ENCODE assay signal across 8 mouse cellular contexts in genomic region chr13:98504661-98505488, GRCm38 (mm10). TPM values are rescaled to one million over a fixed set of nuclear protein-coding genes. Genes with fewer than 3 reads are reported as not detected.
DNase-seq lines count a peak whose midpoint lies in the region; ATAC-seq lines count a peak whose summit lies in the region.

No protein-coding gene starts in this region.

- peak overlapping the region; percentile 50 for H3K4me3 ChIP-seq in heart, embryonic 12.5 days
- peak overlapping the region; percentile 41 for H3K4me3 ChIP-seq in limb, embryonic 11.5 days (ENCODE audit: low read depth, low read length)
- H3K4me3 ChIP-seq in neural tube, embryonic 14.5 days (ENCODE audit: low read depth, low read length) = peak overlapping the region; percentile 22; the same call in 1 of the 2 replicates

- WGBS in heart, embryonic 12.5 days = under 1% methylated on average over 50 of the region's 51 CpGs
- WGBS in limb, embryonic 11.5 days = under 1% methylated on average over 49 of the region's 51 CpGs
- under 1% methylated on average over 50 of the region's 51 CpGs for WGBS in neural tube, embryonic 14.5 days

- H3K36me3 ChIP-seq in heart, embryonic 12.5 days = no peaks in the 10 kb centered on the region
- no peaks in the 10 kb centered on the region for H3K36me3 ChIP-seq in limb, embryonic 11.5 days (ENCODE audit: control insufficient read depth, insufficient read depth, low read length)
- no peaks in the 10 kb centered on the region for H3K36me3 ChIP-seq in neural tube, embryonic 14.5 days (ENCODE audit: control insufficient read depth, insufficient read depth, low read length)

- no peak overlapping the region for H3K27ac ChIP-seq in heart, embryonic 12.5 days (ENCODE audit: poor library complexity, severe bottlenecking)
- no peak overlapping the region for H3K27ac ChIP-seq in limb, embryonic 11.5 days (replicated peaks; ENCODE audit: low read depth, low read length)
- no peak overlapping the region for H3K27ac ChIP-seq in neural tube, embryonic 14.5 days (ENCODE audit: low read depth, low read length)

- intact Hi-C loops in left cerebral cortex, postnatal 14 days (cut with DNase I) = loop anchor here (5.0 kb wide), 2 partner anchors 82 to 148 kb away; no protein-coding TSS in a partner anchor

- H3K27me3 ChIP-seq in heart, embryonic 12.5 days (replicated peaks) = peaks cover 79% of the 10 kb centered on the region
- peaks cover 55% of the 10 kb centered on the region for H3K27me3 ChIP-seq in limb, embryonic 11.5 days (ENCODE audit: control insufficient read depth, insufficient read depth, low read length)
- peaks cover 53% of the 10 kb centered on the region for H3K27me3 ChIP-seq in neural tube, embryonic 14.5 days (ENCODE audit: control insufficient read depth, insufficient read depth, low read length)

- no peak for DNase-seq in cerebellum, adult 18-20 months
- DNase-seq in adrenal gland, postnatal 25 days = peak; percentile 7
- peak; percentile 70 for DNase-seq in limb, embryonic 11.5 days (ENCODE audit: low spot score)
- DNase-seq in left cerebral cortex, postnatal 14 days (ENCODE audit: low spot score in 2 of 2) = no peak
- no peak for DNase-seq in urinary bladder, postnatal 14 days (ENCODE audit: low spot score)

- H3K9me3 ChIP-seq in heart, embryonic 12.5 days (replicated peaks) = no peaks in the 10 kb centered on the region
- no peaks in the 10 kb centered on the region for H3K9me3 ChIP-seq in limb, embryonic 11.5 days (ENCODE audit: control insufficient read depth, low read length)
- H3K9me3 ChIP-seq in neural tube, embryonic 14.5 days (ENCODE audit: control insufficient read depth, low read length) = no peaks in the 10 kb centered on the region

- H3K4me2 ChIP-seq in heart, embryonic 12.5 days = peak overlapping the region; percentile 80
- peak overlapping the region; percentile 95 for H3K4me2 ChIP-seq in limb, embryonic 11.5 days (ENCODE audit: low read depth, severe bottlenecking)
- H3K4me2 ChIP-seq in neural tube, embryonic 14.5 days (ENCODE audit: low read depth, low read length) = peak overlapping the region; percentile 47

- ATAC-seq in cerebellum, adult (ENCODE audit: insufficient number of reproducible peaks, low FRiP score, low TSS enrichment) = peak; percentile 22; the same call in 1 of the 2 replicates
- peak; percentile 25; the same call in 1 of the 2 replicates for ATAC-seq in heart, embryonic 12.5 days (ENCODE audit: insufficient number of reproducible peaks, low FRiP score)
- ATAC-seq in limb, embryonic 11.5 days (ENCODE audit: insufficient number of reproducible peaks, low FRiP score, low TSS enrichment, low read depth) = peak; percentile 55; the same call in 1 of the 2 replicates
- peak; percentile 45; the same call in 1 of the 2 replicates for ATAC-seq in neural tube, embryonic 14.5 days (ENCODE audit: low read depth)

- 0 out of 2 replicates have a peak overlapping the region, but pooled peaks have one; percentile 9 for H3K9ac ChIP-seq in heart, embryonic 12.5 days
- peak overlapping the region; percentile 50 for H3K9ac ChIP-seq in limb, embryonic 11.5 days (ENCODE audit: low read length)
- no peak overlapping the region for H3K9ac ChIP-seq in neural tube, embryonic 14.5 days (replicated peaks; ENCODE audit: low read depth, low read length)

- peaks cover 29% of the 10 kb centered on the region for H3K4me1 ChIP-seq in heart, embryonic 12.5 days (replicated peaks)
- H3K4me1 ChIP-seq in limb, embryonic 11.5 days (ENCODE audit: control insufficient read depth, insufficient read depth, low read length) = peaks cover 14% of the 10 kb centered on the region
- H3K4me1 ChIP-seq in neural tube, embryonic 14.5 days (ENCODE audit: control insufficient read depth, insufficient read depth, low read length) = peaks cover 4% of the 10 kb centered on the region; the same call in 1 of the 2 replicates

RNA-seq across cellular contexts. Expression of gene Gm10320, which starts 13.1 kb away (rescaled TPM):
- total RNA-seq in adrenal gland, postnatal 25 days (2021) = not detected in 2 replicates
- polyA plus RNA-seq in heart, embryonic 12.5 days (2016; fragmentation: Nextera tagmentation; extraction: Ambion mirVana) = 0.82 TPM in 1 of 2 replicates, not detected in the other
- 1.4 and 1.8 TPM in 2 replicates for polyA plus RNA-seq in limb, embryonic 11.5 days (2014; fragmentation: Nextera tagmentation; extraction: Ambion mirVana)
- polyA plus RNA-seq in neural tube, embryonic 14.5 days (2014; fragmentation: Nextera tagmentation; extraction: Ambion mirVana) = 0.59 and 0.86 TPM in 2 replicates
- total RNA-seq in left cerebral cortex, postnatal 14 days (2021) = not detected

Comparison
In these comparisons a context has a peak if more than half of its experiments do, and no peak if none do; other contexts are left out.
1. DNase-seq: peak in adrenal gland, postnatal 25 days (single experiment) and limb, embryonic 11.5 days (single experiment); none in cerebellum, adult 18-20 months (0 of 2), left cerebral cortex, postnatal 14 days (0 of 2) and urinary bladder, postnatal 14 days (single experiment).
2. Peak in every context shown above with its lines, with median percentiles within 50 percentile points of each other: ATAC-seq, H3K4me2 ChIP-seq and H3K4me3 ChIP-seq.